Mouse (Mus musculus) adrenal gland, postnatal 14 days (tissue): ENCODE measurements around the gene Pds5a. TPM values are rescaled to one million over a fixed set of nuclear protein-coding genes. Genes with fewer than 3 reads are reported as not detected.
"Not testable (repeated sequence)": the region's sequence is repeated elsewhere in the genome, so short reads cannot be mapped to it uniquely, and the experiment has no call there.

Experiments used
- DNase-seq: peaks from one replicate; pipeline ENCODE4 v3.0.0; 2021; ENCODE audit warnings: mixed read lengths
- long read RNA-seq, 2 experiments: library from polyadenylated mRNA; stranded (forward); transcript quantifications; one replicate each; pipeline ENCODE4 v2.0.0; 2021
- total RNA-seq: library from RNA; stranded (reverse); gene quantifications from 2 replicates; pipeline ENCODE4 v1.2.3, GENCODE M21; 2021

Pds5a gene
- total RNA-seq, result 92.5 and 94.8 TPM in 2 replicates
- long read RNA-seq, experiment 1, full-length matches to known transcripts, result 4 of 18 reads
- long read RNA-seq, experiment 1, partial matches to known transcripts, result 4 of 18 reads
- long read RNA-seq, experiment 1, other reads (novel, unspliced or antisense), result 10 of 18 reads
- long read RNA-seq, experiment 2, full-length matches to known transcripts, result 5 of 5 reads
- long read RNA-seq, experiment 2, partial matches to known transcripts, result 0 of 5 reads
- long read RNA-seq, experiment 2, other reads (novel, unspliced or antisense), result 0 of 5 reads

- DNase-seq, result peak; percentile 95
Measured at GRCm38 (mm10) chr5:65697836-65698758, at the start of gene Pds5a. Pds5a (minus strand) TSS chr5:65698273.

- DNase-seq, result no peak
Measured at GRCm38 (mm10) chr5:65746908-65747307, 48.8 kb upstream of the Pds5a start.

DNA sequence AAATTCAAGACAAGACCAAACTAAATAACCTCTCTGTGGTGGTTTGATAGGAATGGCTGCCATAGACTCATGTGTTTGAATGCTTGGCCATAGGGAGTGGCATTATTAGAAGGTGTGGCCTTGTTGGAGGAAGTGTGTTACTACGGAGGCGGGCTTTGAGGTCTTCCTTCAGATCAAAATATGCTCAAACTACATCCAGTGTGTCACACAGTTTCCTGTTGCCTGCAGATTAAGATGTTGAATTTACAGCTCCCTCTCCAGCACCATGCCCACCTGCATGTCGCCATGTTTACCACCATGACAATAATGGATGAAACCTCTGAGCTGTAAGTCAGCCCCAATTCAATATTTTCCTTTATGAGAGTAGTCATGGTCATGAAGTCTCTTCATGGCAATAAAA is 41.3 kb upstream of the Pds5a start:
- no peak for DNase-seq

DNA sequence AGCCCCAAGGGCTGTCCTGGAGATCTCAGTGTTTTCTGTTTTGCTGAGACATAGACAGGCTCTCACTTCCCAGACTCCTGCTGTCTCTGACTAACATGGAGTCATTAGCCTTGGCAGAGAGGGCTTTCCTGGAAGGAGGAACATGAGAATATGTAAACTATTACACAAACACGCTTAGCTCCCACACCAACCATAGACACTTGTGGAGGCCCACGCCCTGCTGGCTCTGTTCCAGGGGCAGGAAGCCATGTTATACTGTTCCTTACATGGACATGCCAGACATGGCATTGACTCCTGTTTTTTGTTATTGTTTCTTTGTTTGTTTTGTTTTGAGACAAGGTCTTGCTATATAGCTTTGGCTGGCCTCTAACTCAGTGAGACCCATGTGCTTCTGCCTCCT is 37.5 kb upstream of the Pds5a start:
- DNase-seq, result no peak

- peak; percentile 73 for DNase-seq
Measured at GRCm38 (mm10) chr5:65731173-65732007, 33.3 kb upstream of the Pds5a start.

DNA sequence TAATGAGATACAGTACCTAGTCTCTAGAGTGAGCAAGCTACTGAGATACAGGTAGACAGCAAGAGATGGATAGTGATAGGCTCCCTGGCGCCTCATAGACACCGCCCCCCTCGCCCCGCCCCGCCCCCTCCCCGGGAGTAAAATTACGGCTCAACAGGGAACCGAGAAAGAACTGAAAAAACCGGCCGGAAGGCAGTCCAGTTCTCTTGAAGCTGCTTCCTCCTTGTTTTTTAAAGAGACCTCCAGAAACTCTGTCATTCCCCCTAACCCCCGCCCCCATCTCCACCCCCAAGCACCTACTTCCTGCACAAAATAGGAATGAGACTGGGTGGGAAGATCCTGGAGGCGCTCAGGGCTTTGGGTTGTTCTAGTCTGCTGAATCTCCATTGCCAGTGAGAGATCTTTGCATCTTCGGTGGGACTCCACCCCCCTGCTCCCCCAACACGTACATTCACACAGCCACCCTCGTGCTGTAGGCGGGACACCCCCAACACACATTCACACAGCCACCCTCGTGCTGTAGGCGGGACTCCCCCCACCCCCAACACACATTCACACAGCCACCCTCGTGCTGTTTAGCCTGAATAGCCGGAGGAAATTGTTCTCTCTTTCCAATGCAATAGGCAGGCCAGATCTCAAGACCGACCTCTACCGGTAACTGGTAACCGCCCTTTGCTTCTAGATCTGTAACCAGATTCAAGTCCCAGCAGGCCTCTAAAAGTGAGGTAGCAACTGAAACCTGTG is 26.4 kb upstream of the Pds5a start:
- peak; percentile 76 for DNase-seq

GRCm38 (mm10) chr5:65718368-65718767 is 20.3 kb upstream of the Pds5a start:
- no peak for DNase-seq

DNA sequence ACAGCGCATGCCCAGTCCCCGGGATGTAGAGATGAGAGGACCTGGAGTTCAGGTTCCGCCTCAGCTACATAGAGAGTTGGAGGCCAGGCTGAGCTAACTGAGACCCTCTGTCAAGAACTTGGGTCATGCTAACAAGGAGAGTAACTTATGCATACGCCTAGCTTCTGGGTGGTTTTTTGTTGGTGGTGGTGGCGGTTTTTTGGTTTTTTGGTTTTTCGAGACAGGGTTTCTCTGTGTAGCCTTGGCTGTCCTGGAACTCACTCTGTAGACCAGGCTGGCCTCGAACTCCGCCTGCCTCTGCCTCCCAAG is 19.8 kb upstream of the Pds5a start:
- DNase-seq, result not testable (repeated sequence)

GRCm38 (mm10) chr5:65717063-65717902 is 19.2 kb upstream of the Pds5a start:
- DNase-seq, result no peak

- DNase-seq, result no peak
Measured at GRCm38 (mm10) chr5:65715084-65715483, 17.0 kb upstream of the Pds5a start.

DNA sequence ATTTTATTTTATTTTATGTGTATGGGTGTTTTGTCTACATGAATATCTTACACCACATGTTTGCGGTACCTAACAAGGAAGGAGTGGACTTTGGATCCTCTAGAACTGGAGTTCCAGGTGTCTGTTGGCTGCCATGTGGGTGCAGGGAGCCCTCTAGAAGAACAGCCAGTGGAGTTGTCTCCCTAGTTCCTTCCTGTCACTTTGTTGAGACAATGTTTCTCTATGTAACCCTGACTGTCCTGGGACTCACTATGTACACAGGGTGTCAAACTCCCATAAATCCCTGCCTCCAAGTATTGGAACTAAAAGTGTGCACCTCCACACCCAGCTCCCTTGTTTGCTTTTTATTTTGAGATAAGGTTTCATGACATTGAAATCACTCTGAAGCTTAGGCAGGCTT is 13.4 kb upstream of the Pds5a start:
- DNase-seq, result no peak

DNA sequence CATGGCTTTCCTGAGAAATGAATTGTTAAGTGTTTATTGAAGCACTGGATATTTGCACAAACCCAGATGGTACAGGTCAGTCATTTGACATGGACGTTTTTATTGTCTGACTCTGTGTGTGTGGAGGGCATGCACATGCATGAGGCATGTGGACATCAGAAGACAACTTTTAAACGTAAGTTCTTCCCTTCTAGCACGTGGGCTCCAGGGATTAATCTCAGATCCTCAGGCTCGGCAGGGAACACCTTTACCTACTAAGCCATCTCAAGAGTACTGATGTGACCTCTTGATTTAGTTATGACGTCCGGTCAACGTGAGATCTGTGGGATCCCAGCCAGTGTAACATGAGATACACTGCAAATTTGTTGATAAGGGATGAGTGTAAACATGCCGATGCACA is 12.2 kb upstream of the Pds5a start:
- DNase-seq, result no peak

GRCm38 (mm10) chr5:65706979-65707378 is 8.9 kb upstream of the Pds5a start:
- DNase-seq, result no peak

GRCm38 (mm10) chr5:65706171-65706570 is 8.1 kb upstream of the Pds5a start:
- no peak for DNase-seq

DNA sequence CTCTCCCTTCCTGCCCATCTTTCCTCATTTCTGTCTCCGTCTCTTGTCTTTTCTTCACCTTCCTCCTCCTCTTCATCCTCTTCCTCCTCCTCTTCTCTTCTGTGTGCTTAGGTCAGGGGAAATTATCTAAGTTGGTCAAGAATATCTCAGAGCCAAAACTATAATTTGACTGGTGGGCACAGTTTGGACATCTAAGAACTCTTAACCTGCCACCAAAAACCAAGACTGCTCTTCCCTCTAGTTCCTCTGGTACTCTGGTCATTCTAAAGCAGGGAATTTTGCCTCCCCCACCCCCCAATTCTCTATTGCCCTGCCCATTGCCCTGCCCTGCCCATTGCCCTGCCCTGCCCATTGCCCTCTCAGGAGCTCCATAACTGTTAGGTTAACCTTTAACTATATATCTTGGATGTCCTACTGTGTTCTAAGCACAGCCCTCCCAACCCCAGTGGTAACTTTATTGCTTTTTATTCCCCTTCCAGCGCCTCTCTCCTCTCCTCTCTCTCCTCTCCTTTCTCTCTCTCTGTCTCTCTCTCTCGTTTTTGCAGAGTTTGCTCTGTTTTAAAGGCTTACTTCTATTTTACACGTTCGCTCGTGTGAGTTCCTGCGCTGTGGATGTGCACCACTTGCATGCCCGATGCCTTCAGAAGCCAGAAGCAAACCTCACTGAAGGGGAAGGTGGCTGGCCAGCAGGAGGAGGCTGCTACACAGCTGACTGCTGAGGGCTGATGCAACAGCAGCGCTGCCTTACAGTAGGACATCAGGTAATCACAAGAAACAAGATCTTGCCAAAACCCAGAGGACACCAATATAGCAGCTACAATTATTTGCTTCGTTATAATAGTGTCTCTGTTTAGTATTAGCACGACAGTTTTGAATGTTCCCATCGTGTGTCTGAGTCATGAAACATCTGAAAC is 6.9 kb upstream of the Pds5a start:
- no peak for DNase-seq

DNA sequence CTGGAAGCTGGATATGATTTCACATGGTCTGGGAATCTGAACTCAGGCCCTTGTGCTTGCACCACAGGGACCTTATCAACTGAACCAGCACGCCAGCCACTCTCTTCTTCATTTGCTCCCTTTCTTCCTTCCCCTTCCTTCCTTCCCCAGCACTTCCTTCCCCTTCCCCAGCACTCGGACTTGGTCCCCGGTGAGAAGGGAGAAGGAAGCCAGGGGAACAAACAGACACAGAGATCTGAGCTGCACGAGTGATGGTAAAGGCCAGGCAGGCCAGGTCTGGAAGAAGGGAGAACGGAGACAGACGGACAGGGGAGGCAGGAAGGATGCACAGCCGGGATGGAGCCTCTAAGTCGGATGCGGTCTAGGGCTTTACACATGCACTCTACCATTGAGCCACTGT is 5.2 kb upstream of the Pds5a start:
- no peak for DNase-seq

GRCm38 (mm10) chr5:65700102-65700501 is 2.0 kb upstream of the Pds5a start:
- no peak for DNase-seq

DNA sequence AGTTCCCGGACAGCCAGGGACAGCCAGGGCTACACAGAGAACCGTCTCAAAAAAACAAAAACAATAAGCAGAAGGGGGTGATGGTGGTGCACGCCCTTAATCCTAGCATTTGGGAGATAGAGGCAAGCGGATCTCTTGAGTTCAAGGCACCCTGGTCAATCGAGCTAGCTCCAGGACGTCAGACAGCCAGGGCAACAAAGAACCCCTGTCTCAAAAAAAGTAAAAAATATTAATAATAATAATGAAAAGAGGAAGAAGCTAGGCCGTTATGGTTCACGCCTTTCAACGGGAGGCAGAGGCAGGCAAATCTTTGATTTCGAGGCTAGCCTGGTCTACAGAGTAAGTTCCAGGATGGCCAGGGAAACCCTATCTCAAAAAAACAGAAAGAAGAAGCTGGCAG is 1.1 kb upstream of the Pds5a start:
- DNase-seq, result no peak

- no peak for DNase-seq
Measured at GRCm38 (mm10) chr5:65698759-65699136, 675 bp upstream of the Pds5a start.

- no peak for DNase-seq
Measured at GRCm38 (mm10) chr5:65697486-65697835, 612 bp downstream of the Pds5a start.
